Mouse (Mus musculus): ENCODE data around the gene Spag6.

DNA sequence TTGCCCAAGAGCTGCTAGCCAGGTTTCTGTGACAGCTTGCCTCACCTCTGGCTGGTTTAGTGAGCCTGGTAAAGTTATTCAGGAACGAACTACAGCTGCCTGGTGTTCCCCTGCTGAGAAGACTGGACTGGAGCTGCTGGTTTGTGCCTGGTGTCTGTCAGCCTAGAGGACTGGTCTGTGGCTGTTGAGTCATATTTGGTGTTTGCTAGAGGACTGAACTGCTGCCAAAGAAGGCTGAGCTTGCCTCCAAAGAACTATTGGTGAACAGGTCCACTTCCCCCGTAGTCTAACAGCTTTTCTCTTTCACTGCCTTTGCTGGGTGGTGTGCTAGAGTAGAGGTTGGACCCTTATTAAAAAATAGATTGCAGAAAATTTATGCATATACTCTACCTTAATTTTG lies 19.2 kb downstream of the Spag6 start:
- no peak for TF ChIP-seq CTCF (IDR thresholded peaks at IDR 0.05; ENCODE audit: borderline replicate concordance, control insufficient read depth, extremely low read depth, insufficient read depth, low read length, poor library complexity)
- TF ChIP-seq POLR2A (IDR thresholded peaks at IDR 0.05; ENCODE audit: control insufficient read depth, extremely low read depth, insufficient read depth, low read length, poor library complexity): no peak
